Mouse (Mus musculus) ovary, adult 2 months (tissue): ENCODE data around the gene Timp4. TPM values are rescaled to one million over a fixed set of nuclear protein-coding genes. Genes with fewer than 3 reads are reported as not detected.

Source experiments
- polyA plus RNA-seq: library from polyadenylated mRNA; depleted of rRNA; stranded (reverse); fragments of >200 nt; gene quantifications from 2 replicates; pipeline ENCODE4 v1.2.3, GENCODE M21; 2012; rRNA removed

Gene Timp4
- 31.2 and 43.7 TPM in 2 replicates for polyA plus RNA-seq

DNA sequence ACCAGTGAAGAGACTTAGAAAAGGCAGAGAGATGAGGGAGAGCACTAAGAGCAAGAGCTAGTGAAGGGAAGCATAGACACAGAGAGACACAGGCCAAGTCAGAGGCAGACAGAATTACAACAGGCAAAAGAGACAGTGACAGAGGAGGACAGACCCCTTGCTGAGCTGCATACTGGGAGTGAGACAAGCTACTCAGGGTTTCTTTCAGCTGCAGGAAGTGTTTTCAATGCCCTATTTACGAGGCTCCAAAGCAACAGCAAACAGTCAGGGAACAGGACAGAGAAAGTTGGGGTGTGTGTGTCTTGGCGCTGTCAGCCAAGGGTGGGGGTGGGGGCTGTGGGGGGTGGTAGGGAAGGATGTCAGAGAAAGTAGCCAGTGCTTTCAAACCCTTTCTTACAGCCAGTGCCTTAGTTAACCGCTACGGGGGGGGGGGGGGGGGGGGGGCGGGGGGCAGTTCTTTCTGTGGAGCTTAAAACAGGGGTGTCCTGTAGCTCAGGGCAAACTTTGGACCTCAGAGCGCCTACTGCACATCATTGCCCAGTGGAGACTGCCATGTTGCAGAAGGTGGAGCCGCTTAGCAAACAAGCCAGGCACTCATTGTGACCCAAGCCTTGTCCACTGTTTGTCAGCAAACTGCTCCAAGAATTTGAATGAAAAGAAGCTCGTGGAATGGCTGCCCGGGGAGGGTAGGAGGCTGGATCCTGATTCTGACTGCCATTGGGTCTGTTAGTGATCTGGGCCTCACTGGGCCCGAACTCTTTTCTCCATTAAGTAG, at the start of gene Timp4:
TSS of gene Timp4 (minus strand) at position 107 of the 775 bp plus-strand sequence.

DNA sequence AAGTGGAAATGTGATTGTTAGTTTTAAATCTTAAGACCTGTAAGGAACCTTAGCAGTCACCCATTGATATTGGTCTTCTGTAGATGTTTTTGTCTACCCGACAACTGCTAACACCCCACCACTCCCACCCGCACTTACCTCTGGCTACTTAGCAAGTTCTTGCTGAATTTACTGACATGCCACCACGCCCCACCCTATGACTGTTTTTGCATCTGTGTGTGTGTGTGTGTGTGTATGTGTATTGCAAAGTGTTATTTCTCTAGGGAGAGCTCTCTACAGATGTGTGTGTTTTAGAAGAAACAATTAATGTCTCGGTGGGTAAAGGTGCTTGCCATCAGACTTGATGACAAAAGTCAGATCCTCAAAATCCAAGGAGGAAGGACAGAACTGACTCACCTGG, 25.0 kb downstream of the Timp4 start, which contains the start of gene Gm17482:
TSS of gene Gm17482 (plus strand) at position 301 of the 400 bp plus-strand sequence.

Other genes with a start within 250 kb of the Timp4 start
- 47.2 and 60.3 TPM in 2 replicates for gene Tamm41, start 214.3 kb downstream of the Timp4 start, polyA plus RNA-seq
- 11.2 and 27.4 TPM in 2 replicates for gene Syn2, start 117.3 kb downstream of the Timp4 start, polyA plus RNA-seq
- not detected in 2 replicates for gene Gm17482, start 24.9 kb downstream of the Timp4 start, polyA plus RNA-seq
- 25.7 and 28.6 TPM in 2 replicates for gene Pparg, start 108.7 kb upstream of the Timp4 start, polyA plus RNA-seq